Mouse (Mus musculus) lung, postnatal 25 days (tissue): ENCODE results near the gene Borcs5.

Experiments
- DNase-seq: peaks from one replicate; pipeline ENCODE4 v3.0.0; 2022; ENCODE audit warnings: low spot score

Gene Borcs5

GRCm38 (mm10) chr6:134639210-134639609 lies at the start of gene Borcs5:
TSS of gene Borcs5 (plus strand) at chr6:134639510.
- no peak for DNase-seq

GRCm38 (mm10) chr6:134591614-134592013 lies 47.7 kb upstream of the Borcs5 start:
- no peak for DNase-seq

GRCm38 (mm10) chr6:134594569-134595442 lies 44.5 kb upstream of the Borcs5 start:
- peak; percentile 84 for DNase-seq

- no peak for DNase-seq
Observed at GRCm38 (mm10) chr6:134597651-134598229, 41.6 kb upstream of the Borcs5 start.

GRCm38 (mm10) chr6:134599239-134599638 lies 40.1 kb upstream of the Borcs5 start:
- DNase-seq, result no peak

- DNase-seq, result no peak
Observed at GRCm38 (mm10) chr6:134601130-134601529, 38.2 kb upstream of the Borcs5 start.

- no peak for DNase-seq
Observed at GRCm38 (mm10) chr6:134601766-134602165, 37.5 kb upstream of the Borcs5 start.

- no peak for DNase-seq
Observed at GRCm38 (mm10) chr6:134602371-134603003, 36.8 kb upstream of the Borcs5 start.

- no peak for DNase-seq
Observed at GRCm38 (mm10) chr6:134605196-134605595, 34.1 kb upstream of the Borcs5 start.

- peak; percentile 39 for DNase-seq
Observed at GRCm38 (mm10) chr6:134606540-134606939, 32.8 kb upstream of the Borcs5 start.

- peak; percentile 72 for DNase-seq
Observed at GRCm38 (mm10) chr6:134606949-134607746, 32.2 kb upstream of the Borcs5 start.

- DNase-seq, result no peak
Observed at GRCm38 (mm10) chr6:134610380-134610779, 28.9 kb upstream of the Borcs5 start.

- no peak for DNase-seq
Observed at GRCm38 (mm10) chr6:134611896-134612295, 27.4 kb upstream of the Borcs5 start.

- DNase-seq, result no peak
Observed at GRCm38 (mm10) chr6:134614322-134614721, 25.0 kb upstream of the Borcs5 start.

GRCm38 (mm10) chr6:134614723-134615648 lies 24.3 kb upstream of the Borcs5 start:
- DNase-seq, result peak; percentile 90

GRCm38 (mm10) chr6:134617589-134617988 lies 21.7 kb upstream of the Borcs5 start:
- DNase-seq, result no peak

GRCm38 (mm10) chr6:134620129-134620528 lies 19.2 kb upstream of the Borcs5 start:
- no peak for DNase-seq

GRCm38 (mm10) chr6:134620846-134621551 lies 18.3 kb upstream of the Borcs5 start:
- no peak for DNase-seq

- DNase-seq, result no peak
Observed at GRCm38 (mm10) chr6:134621552-134621949, 17.8 kb upstream of the Borcs5 start.

GRCm38 (mm10) chr6:134625431-134625830 lies 13.9 kb upstream of the Borcs5 start:
- DNase-seq, result no peak
